Mouse (Mus musculus): ENCODE measurements around the gene Kcnab1. TPM values are rescaled to one million over a fixed set of nuclear protein-coding genes. Genes with fewer than 3 reads are reported as not detected.

Gene Kcnab1
- polyA plus RNA-seq, 1 experiment from 2014 or later: 2.3 TPM

DNA sequence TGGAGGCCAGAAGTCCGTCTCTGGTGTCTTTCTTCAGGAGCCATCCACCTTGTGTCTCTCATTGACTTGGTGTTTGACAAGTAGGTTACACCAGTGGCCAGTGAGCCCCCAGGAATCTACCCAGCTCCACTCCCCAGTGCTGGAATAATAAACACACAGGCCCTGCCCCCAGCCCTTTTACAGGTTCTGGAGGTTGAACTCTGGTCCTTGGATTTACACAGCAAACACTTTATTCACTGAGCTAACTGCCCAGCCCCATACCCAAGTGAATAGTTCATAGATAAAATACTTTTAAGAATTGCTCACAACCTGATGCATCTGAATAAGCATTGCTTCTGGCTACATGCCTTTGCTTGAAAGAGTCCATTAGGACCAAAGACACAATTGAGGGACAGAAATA is 164.1 kb downstream of the Kcnab1 start:
- no peak for ATAC-seq (ENCODE audit: borderline replicate concordance, extremely low read depth, low FRiP score, low TSS enrichment)
- H3K4me1 ChIP-seq: no peaks in the 10 kb centered on the region
- no peak overlapping the region for H3K4me2 ChIP-seq
- H3K4me3 ChIP-seq: no peak overlapping the region
- no peaks in the 10 kb centered on the region for H3K9me3 ChIP-seq
- 42% methylated on average over 1 of the region's 1 CpGs for WGBS
- no peak overlapping the region for H3K27ac ChIP-seq
- H3K27me3 ChIP-seq: no peaks in the 10 kb centered on the region
- no peaks in the 10 kb centered on the region for H3K36me3 ChIP-seq
- no peak overlapping the region for H3K9ac ChIP-seq

DNA sequence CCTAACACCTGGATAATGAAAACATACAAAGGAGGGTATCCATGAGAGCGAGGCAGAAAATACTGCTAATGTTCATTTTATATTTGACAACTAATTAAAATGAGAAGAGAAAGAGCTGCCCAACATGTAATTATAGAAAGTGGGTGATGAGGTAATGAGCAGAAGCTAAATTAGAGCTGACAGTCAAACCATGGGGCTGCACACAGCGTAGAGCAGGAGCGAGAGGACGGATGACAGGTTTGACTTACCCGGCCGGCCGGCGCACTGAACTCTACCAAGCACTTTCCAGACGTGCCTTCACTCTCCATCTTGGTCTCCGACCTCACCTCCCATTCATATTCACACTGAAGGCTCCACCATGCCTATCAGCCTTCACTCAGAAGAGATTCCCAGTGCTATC is 168.6 kb downstream of the Kcnab1 start:
- ATAC-seq (ENCODE audit: borderline replicate concordance, extremely low read depth, low FRiP score, low TSS enrichment): no peak
- H3K27ac ChIP-seq: no peak overlapping the region
- H3K9me3 ChIP-seq: no peaks in the 10 kb centered on the region
- H3K9ac ChIP-seq: no peak overlapping the region
- H3K4me1 ChIP-seq: no peaks in the 10 kb centered on the region
- no peaks in the 10 kb centered on the region for H3K36me3 ChIP-seq
- H3K27me3 ChIP-seq: no peaks in the 10 kb centered on the region
- H3K4me3 ChIP-seq: no peak overlapping the region
- no peak overlapping the region for H3K4me2 ChIP-seq
- 73% methylated on average over 10 of the region's 10 CpGs for WGBS

GRCm38 (mm10) chr3:65283366-65283765 is 174.2 kb downstream of the Kcnab1 start:
- Histone ChIP-seq H3K27ac (no peak overlapping the region), H3K4me2 (no peak overlapping the region), H3K9me3 (no peaks in the 10 kb centered on the region), H3K27me3 (no peaks in the 10 kb centered on the region), H3K36me3 (no peaks in the 10 kb centered on the region), H3K4me3 (no peak overlapping the region), H3K9ac (no peak overlapping the region), H3K4me1 (no peaks in the 10 kb centered on the region)
- 85% methylated on average over 2 of the region's 2 CpGs for WGBS
- no peak for ATAC-seq (ENCODE audit: borderline replicate concordance, extremely low read depth, low FRiP score, low TSS enrichment)

DNA sequence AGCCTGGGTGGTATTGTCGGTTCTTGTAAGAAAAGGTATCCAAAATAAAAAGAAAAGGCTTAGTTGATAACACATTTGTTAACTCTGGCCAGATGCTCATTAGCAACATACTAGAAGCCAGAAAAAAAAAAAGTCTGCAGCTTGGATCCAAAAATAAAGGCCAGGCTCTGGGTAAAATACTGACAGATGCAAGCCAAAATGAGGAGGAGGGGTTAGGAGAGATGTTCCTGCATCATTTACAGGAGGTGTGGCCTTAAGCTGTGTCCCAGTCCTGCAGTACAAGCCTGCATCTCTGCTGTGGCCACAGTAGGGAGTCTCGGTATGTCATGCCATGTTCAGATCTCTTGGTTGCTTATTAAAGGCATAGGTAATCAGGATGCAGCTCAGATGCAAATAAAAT is 179.8 kb downstream of the Kcnab1 start:
- no peak overlapping the region for H3K27ac ChIP-seq
- ATAC-seq (ENCODE audit: borderline replicate concordance, extremely low read depth, low FRiP score, low TSS enrichment): no peak
- WGBS: 78% methylated on average over 2 of the region's 2 CpGs
- H3K9me3 ChIP-seq: no peaks in the 10 kb centered on the region
- H3K4me2 ChIP-seq: no peak overlapping the region
- H3K4me3 ChIP-seq: no peak overlapping the region
- H3K36me3 ChIP-seq: no peaks in the 10 kb centered on the region
- no peaks in the 10 kb centered on the region for H3K4me1 ChIP-seq
- no peak overlapping the region for H3K9ac ChIP-seq
- no peaks in the 10 kb centered on the region for H3K27me3 ChIP-seq

DNA sequence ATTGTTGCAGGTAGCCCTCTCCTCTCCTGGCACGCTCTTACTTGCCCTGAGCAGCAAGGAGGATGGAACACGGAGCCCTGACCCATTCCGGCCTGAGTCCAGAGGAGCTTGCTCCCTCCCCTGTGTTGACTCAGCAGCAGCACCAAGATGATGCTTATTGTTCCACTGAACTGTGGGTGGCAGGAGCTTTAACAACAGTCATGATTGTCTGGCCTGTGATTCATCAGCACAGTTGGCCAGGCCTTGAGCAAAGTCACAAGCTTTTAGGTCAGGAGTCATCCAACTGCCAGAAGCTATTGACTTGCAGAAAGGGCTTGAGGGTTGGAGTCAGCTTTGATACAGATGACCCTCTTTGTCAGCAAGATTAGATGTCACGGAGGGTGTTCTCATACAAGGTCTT is 187.8 kb downstream of the Kcnab1 start:
- H3K4me1 ChIP-seq: 0 out of 2 replicates have a peak, but pooled peaks cover 2% of the 10 kb centered on the region
- H3K27me3 ChIP-seq: no peaks in the 10 kb centered on the region
- H3K27ac ChIP-seq: no peak overlapping the region
- ATAC-seq (ENCODE audit: borderline replicate concordance, extremely low read depth, low FRiP score, low TSS enrichment): no peak
- no peak overlapping the region for H3K4me3 ChIP-seq
- H3K9ac ChIP-seq: no peak overlapping the region
- H3K4me2 ChIP-seq: no peak overlapping the region
- no peaks in the 10 kb centered on the region for H3K36me3 ChIP-seq
- WGBS: 57% methylated on average over 4 of the region's 4 CpGs
- no peaks in the 10 kb centered on the region for H3K9me3 ChIP-seq

GRCm38 (mm10) chr3:65299205-65299604 is 190.0 kb downstream of the Kcnab1 start:
- H3K9ac ChIP-seq: no peak overlapping the region
- 85% methylated on average over 4 of the region's 4 CpGs for WGBS
- H3K4me2 ChIP-seq: no peak overlapping the region
- H3K27me3 ChIP-seq: no peaks in the 10 kb centered on the region
- ATAC-seq (ENCODE audit: borderline replicate concordance, extremely low read depth, low FRiP score, low TSS enrichment): no peak
- no peak overlapping the region for H3K4me3 ChIP-seq
- H3K36me3 ChIP-seq: no peaks in the 10 kb centered on the region
- 0 out of 2 replicates have a peak, but pooled peaks cover 2% of the 10 kb centered on the region for H3K4me1 ChIP-seq
- H3K9me3 ChIP-seq: no peaks in the 10 kb centered on the region
- no peak overlapping the region for H3K27ac ChIP-seq

- no peaks in the 10 kb centered on the region for H3K9me3 ChIP-seq
- H3K9ac ChIP-seq: no peak overlapping the region
- ATAC-seq (ENCODE audit: borderline replicate concordance, extremely low read depth, low FRiP score, low TSS enrichment): no peak
- H3K4me2 ChIP-seq: no peak overlapping the region
- H3K4me3 ChIP-seq: no peak overlapping the region
- no peaks in the 10 kb centered on the region for H3K36me3 ChIP-seq
- H3K4me1 ChIP-seq: 0 out of 2 replicates have a peak, but pooled peaks cover 2% of the 10 kb centered on the region
- H3K27ac ChIP-seq: no peak overlapping the region
- WGBS: 27% methylated on average over 3 of the region's 3 CpGs
- H3K27me3 ChIP-seq: no peaks in the 10 kb centered on the region
Measured at GRCm38 (mm10) chr3:65301531-65301930, 192.3 kb downstream of the Kcnab1 start.

DNA sequence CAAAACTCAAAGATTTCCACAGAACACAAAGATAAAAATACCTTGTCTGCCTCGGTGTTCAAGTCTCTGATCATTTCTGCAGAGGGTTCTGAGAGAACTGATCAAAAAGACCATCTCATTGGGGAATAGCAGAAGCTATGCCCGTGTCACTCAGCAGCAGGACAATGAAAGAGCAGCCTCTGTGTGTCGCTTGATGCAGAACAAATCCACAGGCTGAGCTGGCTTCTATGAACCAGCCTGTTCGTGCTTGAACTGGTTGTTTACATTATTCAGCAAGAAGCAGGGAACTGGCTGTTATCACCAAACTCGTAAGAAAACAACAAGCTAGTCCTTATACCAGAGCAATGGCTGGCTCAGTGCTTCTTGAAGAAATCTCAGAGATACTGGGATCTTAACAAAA is 193.4 kb downstream of the Kcnab1 start:
- no peak for ATAC-seq (ENCODE audit: borderline replicate concordance, extremely low read depth, low FRiP score, low TSS enrichment)
- Histone ChIP-seq H3K4me1 (0 out of 2 replicates have a peak, but pooled peaks cover 2% of the 10 kb centered on the region), H3K27me3 (no peaks in the 10 kb centered on the region), H3K9me3 (no peaks in the 10 kb centered on the region), H3K4me3 (no peak overlapping the region), H3K27ac (no peak overlapping the region), H3K36me3 (no peaks in the 10 kb centered on the region), H3K4me2 (no peak overlapping the region), H3K9ac (no peak overlapping the region)
- WGBS: 18% methylated on average over 5 of the region's 5 CpGs

DNA sequence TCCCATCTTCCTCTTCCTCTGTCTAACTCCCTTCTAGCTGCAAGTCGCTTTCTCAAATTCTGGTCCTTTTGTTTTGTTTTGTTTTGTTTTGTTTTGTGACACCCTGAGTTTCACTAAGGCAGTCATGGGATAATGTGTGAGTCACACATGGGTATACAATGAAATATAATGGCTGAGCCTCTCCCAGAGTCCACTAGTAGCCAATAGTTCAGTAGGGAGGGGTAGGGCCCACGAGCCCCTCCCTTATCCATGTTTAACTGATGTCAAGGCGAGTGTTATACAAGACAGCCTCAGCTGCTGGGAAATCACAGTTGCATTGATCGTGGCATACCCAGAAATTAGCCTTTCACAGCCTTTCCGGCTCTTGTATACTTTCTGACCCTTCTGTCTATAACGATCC is 206.7 kb downstream of the Kcnab1 start:
- H3K4me2 ChIP-seq: no peak overlapping the region
- ATAC-seq (ENCODE audit: borderline replicate concordance, extremely low read depth, low FRiP score, low TSS enrichment): no peak
- 72% methylated on average over 6 of the region's 6 CpGs for WGBS
- H3K27me3 ChIP-seq: no peaks in the 10 kb centered on the region
- no peak overlapping the region for H3K4me3 ChIP-seq
- no peaks in the 10 kb centered on the region for H3K36me3 ChIP-seq
- no peaks in the 10 kb centered on the region for H3K9me3 ChIP-seq
- H3K27ac ChIP-seq: no peak overlapping the region
- peaks cover 3% of the 10 kb centered on the region; the same call in 1 of the 2 replicates for H3K4me1 ChIP-seq
- no peak overlapping the region for H3K9ac ChIP-seq

DNA sequence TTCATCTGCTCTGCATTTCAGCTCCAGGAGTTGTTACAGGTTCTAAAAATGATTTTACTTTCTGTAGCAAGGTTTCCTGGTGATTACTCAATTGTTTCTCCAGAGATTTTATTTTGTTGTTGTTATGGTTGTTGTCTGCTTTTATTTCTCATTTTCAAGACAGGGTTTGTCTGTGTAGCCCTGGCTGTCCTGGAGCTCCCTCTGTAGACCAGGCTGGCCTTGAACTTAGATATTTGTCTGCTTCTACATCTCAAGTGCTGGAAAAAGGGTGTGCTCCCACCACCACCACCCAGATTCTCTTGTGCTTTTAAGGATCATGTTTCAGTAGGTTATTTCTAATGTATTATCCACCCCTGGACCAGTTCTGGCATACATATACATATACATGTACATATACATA is 207.6 kb downstream of the Kcnab1 start:
- Histone ChIP-seq H3K4me2 (no peak overlapping the region), H3K4me1 (peaks cover 7% of the 10 kb centered on the region; the same call in 1 of the 2 replicates), H3K36me3 (no peaks in the 10 kb centered on the region), H3K4me3 (no peak overlapping the region), H3K9me3 (no peaks in the 10 kb centered on the region), H3K9ac (no peak overlapping the region), H3K27ac (no peak overlapping the region), H3K27me3 (no peaks in the 10 kb centered on the region)
- ATAC-seq (ENCODE audit: borderline replicate concordance, extremely low read depth, low FRiP score, low TSS enrichment): no peak

DNA sequence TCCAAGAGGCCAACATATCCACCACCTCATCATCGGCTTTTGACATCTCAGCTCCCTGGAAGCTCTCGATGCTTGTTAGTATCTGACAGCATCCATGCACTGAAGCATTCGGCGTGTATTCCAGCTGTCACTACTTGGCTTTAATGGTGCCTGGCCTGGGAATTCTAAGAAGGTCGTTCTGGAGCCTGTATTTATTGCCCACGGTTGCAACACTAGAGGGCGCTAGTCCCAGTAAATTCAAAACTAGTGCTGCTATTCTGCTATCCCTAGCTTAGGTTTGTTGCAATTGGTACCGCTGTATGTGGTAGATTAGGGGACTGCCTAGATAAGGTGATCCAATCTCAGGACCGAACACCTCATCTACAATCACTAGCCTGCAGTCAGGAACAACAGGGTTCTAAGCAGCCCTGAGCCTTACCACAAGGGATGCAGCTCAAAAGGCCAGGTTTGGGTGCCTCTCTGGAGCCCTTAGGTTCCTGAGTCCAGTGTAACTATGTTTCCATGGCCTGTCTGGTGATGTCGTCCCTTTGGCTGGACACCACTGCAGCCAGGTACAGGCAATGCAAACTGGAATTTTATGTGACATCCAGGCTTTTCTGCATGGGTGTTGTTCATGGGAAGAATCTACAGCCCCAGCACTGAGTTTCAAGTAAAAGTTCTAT is 208.8 kb downstream of the Kcnab1 start:
- no peaks in the 10 kb centered on the region for H3K27me3 ChIP-seq
- no peak overlapping the region for H3K9ac ChIP-seq
- WGBS: 38% methylated on average over 10 of the region's 10 CpGs
- peaks cover 7% of the 10 kb centered on the region; the same call in 1 of the 2 replicates for H3K4me1 ChIP-seq
- H3K9me3 ChIP-seq: no peaks in the 10 kb centered on the region
- H3K36me3 ChIP-seq: no peaks in the 10 kb centered on the region
- no peak overlapping the region for H3K27ac ChIP-seq
- ATAC-seq (ENCODE audit: borderline replicate concordance, extremely low read depth, low FRiP score, low TSS enrichment): no peak; the same call in 1 of the 2 replicates
- no peak overlapping the region for H3K4me3 ChIP-seq
- no peak overlapping the region for H3K4me2 ChIP-seq

DNA sequence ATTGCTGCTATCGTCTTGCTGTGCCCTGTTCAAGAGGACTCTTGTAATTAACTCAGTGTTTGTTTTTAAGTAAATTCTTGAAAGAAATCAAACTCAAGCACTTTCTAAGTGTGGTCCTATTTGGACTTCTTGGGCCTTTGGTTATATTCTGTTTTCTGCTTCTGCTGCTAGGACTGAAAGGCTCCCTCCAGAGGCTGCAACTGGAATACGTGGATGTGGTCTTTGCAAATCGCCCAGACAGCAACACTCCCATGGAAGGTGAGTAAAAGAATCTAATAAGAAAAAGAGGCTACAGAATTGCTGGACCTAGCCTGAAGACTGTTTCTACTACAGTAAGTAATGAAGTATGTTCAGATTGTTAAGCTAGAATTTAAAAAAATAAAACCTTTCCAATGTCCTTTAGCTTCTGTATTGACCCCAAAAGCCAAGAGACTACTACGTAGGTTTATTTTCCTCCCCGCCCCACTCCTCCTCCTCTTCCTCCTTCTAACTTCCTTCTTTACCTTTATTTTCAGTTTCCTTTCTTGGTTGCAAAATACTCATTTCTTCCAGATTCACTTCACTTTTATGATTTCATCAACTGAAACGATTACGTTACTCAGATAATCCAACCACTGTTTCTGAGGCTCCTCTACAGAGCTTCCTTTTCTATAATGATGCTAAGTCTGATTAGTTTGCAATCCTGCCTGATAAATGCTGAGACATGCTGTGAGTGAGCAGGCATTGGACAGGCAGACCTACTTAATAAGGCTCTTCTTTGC is 210.2 kb downstream of the Kcnab1 start:
- Histone ChIP-seq H3K9me3 (no peaks in the 10 kb centered on the region), H3K4me2 (no peak overlapping the region), H3K9ac (no peak overlapping the region), H3K36me3 (no peaks in the 10 kb centered on the region), H3K4me3 (no peak overlapping the region), H3K27me3 (no peaks in the 10 kb centered on the region), H3K4me1 (peaks cover 7% of the 10 kb centered on the region; the same call in 1 of the 2 replicates), H3K27ac (no peak overlapping the region)
- 67% methylated on average over 7 of the region's 7 CpGs for WGBS
- no peak for ATAC-seq (ENCODE audit: borderline replicate concordance, extremely low read depth, low FRiP score, low TSS enrichment)

Data from lung, embryonic 15.5 days (tissue).